Mouse (Mus musculus): ENCODE measurements around the gene A3galt2.

DNA sequence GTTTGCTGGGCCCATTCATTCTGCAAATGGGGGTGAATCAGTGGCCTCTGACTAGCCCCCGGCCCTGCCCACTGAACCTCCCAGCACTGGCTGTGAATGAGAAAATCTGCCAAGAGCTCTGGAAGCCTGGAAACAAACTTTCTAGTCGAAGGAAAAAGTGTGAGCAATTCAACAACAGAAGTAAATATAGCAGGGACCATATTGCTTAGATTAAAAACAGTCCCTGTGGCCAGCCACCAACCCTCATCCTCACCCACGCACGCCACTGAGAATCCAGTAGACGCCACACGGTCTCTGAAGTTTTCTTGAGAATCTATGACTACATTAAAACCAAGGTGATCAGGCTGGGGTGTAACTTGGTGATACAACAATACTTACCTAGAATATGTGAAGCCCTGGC, 42.2 kb upstream of the A3galt2 start:
- TF ChIP-seq GATA1 (IDR thresholded peaks at IDR 0.05; ENCODE audit: borderline replicate concordance, low read length) (no peak), FLI1 (IDR thresholded peaks at IDR 0.05; ENCODE audit: low read length) (no peak)
